Mouse (Mus musculus): ENCODE results near the gene Adamts2.

Gene Adamts2

GRCm38 (mm10) chr11:50601641-50602355 lies at the start of gene Adamts2:
Gene Adamts2 (plus strand): TSS chr11:50602084.
- DNase-seq (ENCODE audit: low read depth, low spot score), result peak; percentile 79

DNA sequence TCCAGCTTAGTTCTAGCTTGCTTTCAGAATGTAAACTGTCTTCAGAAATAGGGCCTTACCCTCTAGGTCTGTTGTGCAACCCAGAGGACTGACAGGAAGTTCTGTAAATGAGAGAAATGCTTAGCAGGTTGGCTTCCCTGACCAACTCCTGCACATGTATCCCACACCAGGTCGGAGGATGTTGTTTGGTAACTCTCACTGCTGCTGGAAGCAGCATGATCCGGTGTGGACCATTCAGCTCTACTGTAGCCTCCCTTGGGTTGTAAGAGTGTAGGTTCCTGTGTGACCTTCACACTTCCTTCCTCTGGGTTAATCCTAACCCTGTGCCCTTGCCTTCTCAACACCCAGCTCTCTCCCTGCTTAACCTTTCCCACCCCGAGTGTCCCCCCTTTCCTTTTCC lies 44.8 kb upstream of the Adamts2 start:
- no peak for DNase-seq (ENCODE audit: low read depth, low spot score)

DNA sequence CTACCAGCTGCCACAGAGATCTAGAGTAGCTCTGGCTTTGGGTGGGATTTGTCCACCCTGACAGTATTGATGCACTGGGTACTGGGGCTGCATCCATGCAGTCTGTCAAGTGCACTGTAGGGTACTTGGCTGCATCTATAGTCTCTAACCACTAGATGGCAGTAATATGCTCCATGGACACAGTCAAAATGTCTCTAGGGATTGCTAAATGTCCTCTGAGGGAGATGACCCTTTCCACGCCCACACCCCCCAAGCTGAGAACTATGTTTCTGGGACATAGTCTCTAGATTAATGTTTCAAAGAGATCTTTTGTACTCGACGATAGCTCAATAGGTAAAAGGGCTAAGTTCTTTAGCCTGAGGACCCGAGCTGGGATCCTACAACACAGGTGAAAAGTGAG lies 42.8 kb upstream of the Adamts2 start:
- peak; percentile 66 for DNase-seq (ENCODE audit: low read depth, low spot score)

GRCm38 (mm10) chr11:50565466-50566211 lies 36.2 kb upstream of the Adamts2 start:
- peak; percentile 84 for DNase-seq (ENCODE audit: low read depth, low spot score)

GRCm38 (mm10) chr11:50571448-50571847 lies 30.4 kb upstream of the Adamts2 start:
- DNase-seq (ENCODE audit: low read depth, low spot score), result no peak

- DNase-seq (ENCODE audit: low read depth, low spot score), result no peak
Measured at GRCm38 (mm10) chr11:50576521-50576920, 25.4 kb upstream of the Adamts2 start.

DNA sequence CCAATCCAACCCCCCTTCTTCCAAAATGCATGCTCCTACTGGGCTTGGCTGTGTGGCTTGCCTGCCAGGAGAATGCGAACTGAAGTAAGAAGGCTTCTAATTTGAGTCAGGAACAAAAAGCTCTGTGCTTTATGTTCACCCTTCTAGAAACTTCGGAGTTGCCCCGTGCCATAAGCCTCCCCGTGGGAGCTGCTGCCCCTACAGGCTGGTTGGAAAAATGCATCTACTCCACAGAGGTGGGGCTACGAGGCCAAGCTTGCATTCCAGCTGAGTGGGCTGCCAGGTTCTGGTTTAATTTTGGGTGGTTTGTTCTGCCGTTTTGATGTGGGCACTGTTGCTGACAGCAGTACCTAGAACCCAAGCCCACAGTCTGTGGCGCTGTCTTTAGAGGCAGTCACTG lies 14.9 kb upstream of the Adamts2 start:
- peak; percentile 71 for DNase-seq (ENCODE audit: low read depth, low spot score)

DNA sequence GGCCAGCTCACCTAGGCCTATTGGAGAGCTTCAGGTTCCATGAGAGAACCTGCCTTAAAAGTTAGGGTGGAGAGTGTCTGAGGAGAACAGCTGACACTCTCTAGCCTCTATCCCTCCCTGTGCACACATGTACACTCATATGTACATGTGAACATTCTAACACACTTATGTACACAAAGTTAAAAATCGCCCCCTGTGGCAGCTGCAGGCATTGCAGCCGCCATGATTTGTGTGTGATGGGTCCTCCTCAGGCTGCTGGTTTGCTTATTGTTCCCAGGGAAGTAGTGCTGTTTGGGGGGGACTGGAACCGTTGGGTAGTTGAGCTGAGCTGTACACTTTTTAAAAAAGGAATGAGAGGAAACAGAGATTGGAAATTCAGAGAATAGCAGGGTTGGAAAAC lies 14.1 kb upstream of the Adamts2 start:
- DNase-seq (ENCODE audit: low read depth, low spot score), result peak; percentile 80

- DNase-seq (ENCODE audit: low read depth, low spot score), result peak; percentile 61
Measured at GRCm38 (mm10) chr11:50589060-50589459, 12.8 kb upstream of the Adamts2 start.

DNA sequence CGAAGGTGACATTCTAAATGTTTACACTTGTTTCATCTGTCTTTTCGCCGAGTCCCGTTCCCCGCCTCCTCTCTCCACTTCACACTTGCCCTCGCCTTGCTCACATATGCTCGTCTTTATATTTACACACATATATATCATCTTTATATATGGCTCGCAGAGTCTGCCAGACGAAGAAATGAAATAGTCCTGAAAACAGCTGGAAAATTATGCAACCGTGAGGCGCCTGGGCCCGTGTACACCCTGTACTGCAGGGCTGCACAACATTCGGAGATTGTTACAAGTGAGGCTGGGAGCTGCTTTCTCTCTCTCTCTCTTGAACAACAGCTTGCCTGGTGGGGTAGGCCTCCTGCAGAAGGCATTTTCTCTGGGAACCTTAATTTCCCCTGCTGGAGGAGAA lies 10.8 kb upstream of the Adamts2 start:
- no peak for DNase-seq (ENCODE audit: low read depth, low spot score)

DNA sequence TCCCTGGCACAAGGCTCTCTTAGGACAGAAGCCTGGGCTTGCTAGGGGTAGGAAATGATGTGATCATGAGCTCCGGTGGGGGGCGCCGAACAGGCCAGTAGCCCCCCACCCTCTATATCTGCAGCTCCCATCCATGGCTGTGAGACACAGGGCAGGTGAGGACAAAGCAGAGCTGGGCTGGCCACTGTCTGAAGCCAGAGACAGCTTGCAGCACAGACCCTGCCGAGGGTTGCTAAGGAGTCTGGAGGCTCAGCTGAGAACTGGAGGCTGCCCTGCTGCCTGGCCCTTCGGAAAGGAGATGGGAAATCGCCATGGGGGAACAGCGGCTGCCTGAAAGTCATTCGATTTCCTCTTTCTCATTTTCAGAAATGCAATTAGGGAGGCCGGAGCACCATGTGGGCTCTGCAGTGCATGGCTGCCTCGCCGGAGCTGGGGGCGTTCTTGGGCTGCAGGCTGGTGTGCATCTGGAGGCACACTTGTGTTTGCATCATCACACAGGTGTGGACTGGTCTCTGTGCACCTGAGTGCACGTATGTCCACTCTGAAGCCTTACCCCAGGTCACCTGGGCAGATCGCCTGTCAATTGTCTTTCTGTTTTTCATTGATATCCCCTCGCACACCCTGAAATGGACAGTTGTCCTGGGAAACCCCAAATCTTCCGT lies 8.9 kb upstream of the Adamts2 start:
- DNase-seq (ENCODE audit: low read depth, low spot score), result no peak

GRCm38 (mm10) chr11:50596571-50596970 lies 5.3 kb upstream of the Adamts2 start:
- DNase-seq (ENCODE audit: low read depth, low spot score), result no peak

DNA sequence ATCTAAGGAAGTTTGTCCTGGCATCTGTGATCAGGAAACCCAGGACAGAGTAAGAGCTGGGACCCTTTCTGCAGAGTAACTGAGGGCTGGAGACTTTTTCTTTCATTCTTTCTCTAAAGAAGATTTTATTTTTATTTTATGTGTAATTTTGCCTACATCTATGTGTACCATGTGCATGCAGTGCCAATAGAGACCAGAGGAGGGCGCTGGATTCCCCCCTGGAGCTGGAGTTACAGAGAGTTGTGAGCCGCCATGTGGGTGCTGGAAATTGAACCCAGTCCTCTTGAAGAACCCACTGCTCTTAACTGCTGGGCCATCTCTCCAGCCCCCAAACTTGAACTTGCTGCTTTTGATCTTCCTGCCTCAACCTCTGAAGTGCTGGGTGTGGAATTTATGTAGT lies 2.7 kb upstream of the Adamts2 start:
- peak; percentile 58 for DNase-seq (ENCODE audit: low read depth, low spot score)

- peak; percentile 70 for DNase-seq (ENCODE audit: low read depth, low spot score)
Measured at GRCm38 (mm10) chr11:50602356-50603081, 635 bp downstream of the Adamts2 start.

DNA sequence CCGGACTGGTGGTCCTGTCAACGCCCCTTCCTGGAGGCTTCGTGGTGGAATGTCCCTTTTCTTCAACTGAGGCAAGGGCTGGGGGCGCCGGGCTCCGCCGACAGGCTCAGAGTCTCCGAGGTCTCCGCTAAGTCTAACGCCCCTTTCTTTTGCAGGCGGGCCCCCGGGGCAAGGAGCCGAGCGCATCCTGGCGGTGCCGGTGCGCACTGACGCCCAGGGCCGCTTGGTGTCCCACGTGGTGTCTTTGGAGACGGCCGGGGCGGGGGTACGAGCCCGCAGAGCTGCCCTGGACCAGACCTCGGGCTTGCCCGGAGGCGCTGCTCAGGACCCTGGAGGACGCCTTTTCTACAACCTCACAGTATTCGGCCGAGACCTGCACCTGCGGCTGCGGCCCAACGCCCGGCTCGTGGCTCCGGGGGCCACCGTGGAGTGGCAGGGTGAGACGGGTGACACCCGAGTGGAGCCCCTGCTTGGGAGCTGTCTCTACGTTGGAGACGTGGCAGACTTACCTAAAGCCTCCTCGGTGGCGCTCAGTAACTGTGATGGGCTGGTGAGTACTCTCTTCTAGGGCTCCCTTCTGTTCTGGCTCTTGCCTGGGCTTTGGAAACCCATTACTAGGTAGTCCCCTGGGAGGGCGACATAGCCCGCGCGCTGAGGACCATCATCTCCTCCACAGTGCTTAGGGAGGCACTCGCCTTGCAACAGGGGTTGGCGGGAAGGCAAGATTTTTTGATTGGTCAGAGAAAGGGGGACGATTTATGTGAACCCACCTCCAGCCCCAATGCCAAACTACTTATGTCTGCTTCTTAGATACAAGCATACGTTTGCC lies 1.4 kb downstream of the Adamts2 start:
- peak; percentile 69 for DNase-seq (ENCODE audit: low read depth, low spot score)

DNA sequence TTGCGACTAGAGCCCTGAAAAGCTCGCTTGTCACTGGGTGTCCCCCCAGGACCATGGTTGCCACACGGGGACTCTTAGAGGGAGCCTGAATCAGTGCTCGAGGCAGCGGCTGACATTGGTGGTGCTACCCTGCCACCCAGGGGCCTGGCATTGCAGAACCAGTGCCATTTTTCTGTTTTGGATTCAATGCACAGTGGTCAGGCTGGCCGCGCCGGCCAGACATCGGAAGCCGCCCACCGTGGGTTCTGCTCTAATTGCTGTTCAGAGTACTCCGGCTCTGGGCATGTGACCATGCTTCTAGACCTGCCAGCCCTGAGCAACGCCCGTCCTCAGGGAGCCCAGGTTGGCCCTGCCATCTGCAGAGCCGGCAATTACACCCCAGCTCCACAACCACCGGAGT lies 2.5 kb downstream of the Adamts2 start:
- DNase-seq (ENCODE audit: low read depth, low spot score), result no peak

GRCm38 (mm10) chr11:50611181-50611580 lies 9.3 kb downstream of the Adamts2 start:
- no peak for DNase-seq (ENCODE audit: low read depth, low spot score)

DNA sequence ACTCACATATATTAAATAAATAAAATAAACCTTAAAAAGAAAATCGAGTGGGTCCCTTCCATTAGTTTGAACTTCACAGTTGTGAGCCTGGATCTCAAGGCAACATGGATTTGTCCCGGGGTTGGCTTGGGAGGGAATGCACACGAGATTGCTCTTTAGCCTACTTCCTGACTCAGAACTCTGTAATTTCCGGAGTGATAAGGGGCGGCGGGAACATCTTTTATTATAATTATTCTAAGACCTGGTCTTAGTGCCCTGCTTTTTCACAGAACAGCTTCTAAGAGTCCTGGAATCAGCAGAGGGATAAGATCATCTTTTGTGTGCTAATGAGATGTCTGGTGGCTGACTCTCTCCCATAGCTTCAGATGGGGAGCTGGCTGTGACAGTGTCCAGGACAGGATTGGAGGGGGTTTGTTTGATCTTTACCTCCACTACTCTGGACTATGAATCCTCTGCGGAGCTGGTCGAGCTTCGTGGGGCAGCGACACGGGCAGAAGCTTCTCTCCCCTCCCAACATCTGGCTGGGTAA lies 15.2 kb downstream of the Adamts2 start:
- DNase-seq (ENCODE audit: low read depth, low spot score), result no peak

GRCm38 (mm10) chr11:50620926-50621325 lies 19.0 kb downstream of the Adamts2 start:
- DNase-seq (ENCODE audit: low read depth, low spot score), result no peak

DNA sequence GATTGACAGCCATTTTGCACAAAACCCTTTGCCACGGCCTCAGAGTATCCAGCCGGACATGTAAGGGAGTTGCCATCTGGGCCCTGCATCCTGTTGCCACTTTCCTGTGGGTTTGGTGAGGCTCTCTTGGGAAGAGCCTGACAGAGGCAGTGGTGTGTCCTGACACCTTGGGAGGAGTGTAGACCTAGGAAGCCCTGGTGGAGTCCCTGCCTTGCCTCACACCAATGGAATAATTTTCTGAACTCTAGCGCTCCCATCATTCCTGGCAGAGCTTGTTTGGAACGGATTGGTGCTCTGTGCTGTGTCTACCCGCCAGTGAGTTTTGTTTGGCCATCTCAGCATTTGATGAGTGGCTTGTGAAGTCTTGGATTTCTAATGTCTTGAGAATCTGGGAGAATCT lies 19.5 kb downstream of the Adamts2 start:
- no peak for DNase-seq (ENCODE audit: low read depth, low spot score)

GRCm38 (mm10) chr11:50622238-50622726 lies 20.4 kb downstream of the Adamts2 start:
- DNase-seq (ENCODE audit: low read depth, low spot score), result peak; percentile 41

Measured in R1 (cell line).